Mouse (Mus musculus) forebrain, embryonic 11.5 days (tissue): ENCODE results near the gene Hspa1a. TPM values are rescaled to one million over a fixed set of nuclear protein-coding genes. Genes with fewer than 3 reads are reported as not detected.
A peak's percentile ranks its signal among the peaks of the same experiment; 100 is the strongest.
"Not testable (repeated sequence)": the region's sequence is repeated elsewhere in the genome, so short reads cannot be mapped to it uniquely, and the experiment has no call there.

ENCODE experiments used
- ATAC-seq: fragments of 200-750 bp; cut with Nextera tagmentation; replicated peaks from 2 replicates; pipeline ENCODE4 v1.8.0; 2017; ENCODE audit warnings: moderate TSS enrichment; ENCODE audit not compliant: low FRiP score
- DNase-seq: peaks from one replicate; pipeline ENCODE4 v3.0.0-alpha.2; 2017; ENCODE audit warnings: low spot score
- H3K27ac ChIP-seq: fragments of 300-500 bp; sonication (generic); 2 replicates; pipeline ENCODE4 v1.5.1; 2014; ENCODE audit warnings: low read depth, low read length
- H3K27me3 ChIP-seq: fragments of 300-500 bp; sonication (generic); 2 replicates; pipeline ENCODE4 v1.6.1; 2014; ENCODE audit warnings: mild to moderate bottlenecking, low read length, mixed read lengths; ENCODE audit not compliant: control insufficient read depth, insufficient read depth
- H3K36me3 ChIP-seq: fragments of 300-500 bp; sonication (generic); 2 replicates; pipeline ENCODE4 v1.6.1; 2014; ENCODE audit warnings: mild to moderate bottlenecking, low read length, moderate library complexity, mixed read lengths; ENCODE audit not compliant: control insufficient read depth, insufficient read depth
- H3K4me1 ChIP-seq: fragments of 300-500 bp; sonication (generic); replicated peaks from 2 replicates; pipeline ENCODE4 v1.6.1; 2014; ENCODE audit warnings: low read length, mixed read lengths; ENCODE audit not compliant: control insufficient read depth, insufficient read depth
- H3K4me2 ChIP-seq: fragments of 300-500 bp; sonication (generic); 2 replicates; pipeline ENCODE4 v1.6.1; 2014; ENCODE audit warnings: low read depth, mild to moderate bottlenecking, low read length, moderate library complexity, mixed read lengths; ENCODE audit not compliant: severe bottlenecking
- H3K4me3 ChIP-seq: fragments of 300-500 bp; sonication (generic); 2 replicates; pipeline ENCODE4 v1.5.1; 2014; ENCODE audit warnings: low read depth, low read length
- H3K9ac ChIP-seq: fragments of 300-500 bp; sonication (generic); 2 replicates; pipeline ENCODE4 v1.6.1; 2014; ENCODE audit warnings: low read length
- H3K9me3 ChIP-seq: fragments of 300-500 bp; sonication (generic); 2 replicates; pipeline ENCODE4 v1.6.1; 2016; ENCODE audit warnings: low read length, mixed read lengths; ENCODE audit not compliant: control insufficient read depth
- WGBS: fragments of 180-500 bp; shearing (Covaris S2); extraction: QIAGEN DNeasy Blood & Tissue Kit; methylation state at CpG from one replicate; pipeline ENCODE4 v1.1.7; 2014; 5-methylcytosine and 5-hydroxymethylcytosine counted together
- polyA plus RNA-seq: library from polyadenylated mRNA; unstranded; fragments of >200 nt; fragmentation: Nextera tagmentation; extraction: Ambion mirVana; gene quantifications from 2 replicates; pipeline ENCODE4 v1.2.1, GENCODE M21; 2014

Hspa1a gene
- polyA plus RNA-seq, 1 experiment from 2014 or later, result 1.6 TPM

DNA sequence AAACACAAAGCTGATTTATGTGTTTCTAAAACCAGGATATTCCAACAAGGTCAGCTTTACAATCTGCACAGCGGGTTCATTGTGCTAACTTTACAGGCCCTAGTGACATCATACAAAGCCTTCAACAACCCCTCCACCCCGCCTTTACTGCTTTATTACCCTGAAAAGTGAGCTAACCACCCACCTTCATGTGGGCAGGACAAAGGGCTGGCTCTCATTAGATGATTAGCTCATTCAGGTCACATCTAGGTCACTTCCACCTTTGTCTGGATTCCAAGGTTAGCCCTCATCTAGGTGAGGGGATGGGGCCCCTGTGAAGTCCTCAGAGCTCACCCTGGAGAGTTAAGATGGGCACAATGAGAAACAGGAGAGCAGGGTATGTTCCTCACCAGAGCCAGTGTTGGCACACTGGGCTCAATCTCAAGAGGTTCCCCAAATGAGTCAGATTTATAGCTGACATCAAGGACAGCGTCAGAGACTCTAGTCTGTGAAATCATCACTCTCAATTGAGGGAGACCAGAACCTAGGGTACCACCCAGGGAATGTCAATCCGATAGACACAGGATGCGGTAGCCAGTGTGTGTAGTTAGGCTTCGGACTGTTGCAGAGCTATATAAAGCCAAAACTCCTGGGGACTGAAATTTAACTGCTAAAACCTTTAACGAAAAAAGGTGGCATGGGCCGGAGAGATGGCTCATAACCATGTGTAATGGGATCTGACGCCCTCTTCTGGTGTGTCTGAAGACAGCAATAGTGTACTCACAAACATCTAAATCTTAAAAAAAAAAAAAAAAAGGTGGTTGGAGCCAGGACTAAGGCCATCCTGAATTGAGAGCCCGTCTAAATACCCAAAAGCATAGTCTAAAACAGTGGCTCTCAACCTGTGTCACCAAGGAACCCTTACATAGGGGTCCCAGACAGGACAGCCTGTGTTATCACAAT is 21.2 kb downstream of the Hspa1a start:
- ATAC-seq, result no peak
- H3K9ac ChIP-seq, result peak overlapping the region; percentile 100
- no peaks in the 10 kb centered on the region for H3K9me3 ChIP-seq
- H3K4me2 ChIP-seq, result peak overlapping the region; percentile 97
- H3K4me3 ChIP-seq, result peak overlapping the region; percentile 99
- H3K27me3 ChIP-seq, result peaks cover 3% of the 10 kb centered on the region; the same call in 1 of the 2 replicates
- DNase-seq, result no peak
- 31% methylated on average over 10 of the region's 10 CpGs for WGBS
- H3K4me1 ChIP-seq, result peaks cover 6% of the 10 kb centered on the region; the same call in 1 of the 2 replicates
- H3K27ac ChIP-seq, result peak overlapping the region; percentile 93
- peaks cover 11% of the 10 kb centered on the region; the same call in 1 of the 2 replicates for H3K36me3 ChIP-seq

DNA sequence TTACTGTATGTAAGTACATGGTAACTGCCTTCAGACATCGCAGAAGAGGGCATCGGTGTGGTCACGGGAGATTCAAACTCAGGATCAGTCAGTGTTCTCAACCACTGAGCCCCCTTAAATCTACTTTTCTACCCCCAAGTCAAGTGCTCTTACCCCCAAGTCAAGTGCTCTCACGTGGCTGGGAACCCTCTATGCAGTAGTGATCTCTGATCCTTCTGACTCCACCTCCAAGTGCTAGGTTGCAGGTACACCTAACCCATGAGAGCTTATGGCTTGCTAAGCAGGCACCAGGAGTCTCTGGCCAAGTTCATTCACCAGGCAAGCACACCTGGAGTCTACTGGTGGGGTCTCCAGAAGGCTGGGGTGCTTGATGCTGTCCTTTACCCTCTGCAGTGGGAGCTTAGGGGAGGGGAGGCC is 22.4 kb downstream of the Hspa1a start:
- Histone ChIP-seq H3K36me3 (peaks cover 11% of the 10 kb centered on the region; the same call in 1 of the 2 replicates), H3K9me3 (no peaks in the 10 kb centered on the region), H3K27me3 (no peaks in the 10 kb centered on the region), H3K27ac (no peak overlapping the region), H3K4me1 (peaks cover 6% of the 10 kb centered on the region; the same call in 1 of the 2 replicates), H3K9ac (peak overlapping the region; percentile 23; the same call in 1 of the 2 replicates), H3K4me3 (0 out of 2 replicates have a peak overlapping the region, but pooled peaks have one; percentile 99), H3K4me2 (no peak overlapping the region)
- WGBS, result 35% methylated on average over 4 of the region's 4 CpGs
- DNase-seq, result peak; percentile 62
- no peak for ATAC-seq

DNA sequence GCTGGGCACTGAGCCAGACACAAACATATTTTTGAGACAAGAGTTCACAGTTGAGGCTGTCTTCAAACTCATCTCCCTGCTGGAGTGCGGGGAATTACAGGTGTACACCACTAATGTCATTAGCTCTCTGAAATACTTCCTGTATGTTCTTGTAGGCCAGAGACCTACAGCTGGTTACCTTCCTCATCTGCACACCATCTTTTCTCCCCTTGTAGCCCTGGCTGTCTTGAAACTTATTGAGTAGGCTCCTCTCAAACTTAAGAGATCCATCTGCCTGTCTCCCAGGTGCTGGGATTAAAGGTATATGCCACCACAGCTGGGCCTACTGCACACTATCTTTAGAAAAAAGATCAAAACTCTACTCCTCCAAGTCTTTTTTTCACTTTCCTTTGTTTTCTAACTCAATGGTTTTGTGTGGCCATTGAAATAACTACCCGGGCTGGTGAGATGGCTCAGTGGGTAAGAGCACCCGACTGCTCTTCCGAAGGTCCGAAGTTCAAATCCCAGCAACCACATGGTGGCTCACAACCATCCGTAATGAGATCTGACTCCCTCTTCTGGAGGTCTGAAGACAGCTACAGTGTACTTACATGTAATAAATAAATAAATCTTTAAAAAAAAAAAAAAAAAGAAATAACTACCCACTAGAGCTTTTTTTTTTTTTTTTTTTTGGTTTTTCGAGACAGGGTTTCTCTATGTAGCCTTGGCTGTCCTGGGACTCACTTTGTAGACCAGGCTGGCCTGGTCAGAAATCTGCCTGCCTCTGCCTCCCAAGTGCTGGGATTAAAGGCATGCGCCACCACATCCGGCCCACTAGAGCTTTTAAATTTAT is 23.0 kb downstream of the Hspa1a start:
- DNase-seq, H3K9ac ChIP-seq, H3K4me3 ChIP-seq, H3K4me2 ChIP-seq, H3K27ac ChIP-seq, ATAC-seq, H3K4me1 ChIP-seq, H3K9me3 ChIP-seq, H3K27me3 ChIP-seq: not testable (repeated sequence)
- WGBS, result 65% methylated on average over 9 of the region's 9 CpGs
- H3K36me3 ChIP-seq, result peaks cover 11% of the 10 kb centered on the region; the same call in 1 of the 2 replicates

DNA sequence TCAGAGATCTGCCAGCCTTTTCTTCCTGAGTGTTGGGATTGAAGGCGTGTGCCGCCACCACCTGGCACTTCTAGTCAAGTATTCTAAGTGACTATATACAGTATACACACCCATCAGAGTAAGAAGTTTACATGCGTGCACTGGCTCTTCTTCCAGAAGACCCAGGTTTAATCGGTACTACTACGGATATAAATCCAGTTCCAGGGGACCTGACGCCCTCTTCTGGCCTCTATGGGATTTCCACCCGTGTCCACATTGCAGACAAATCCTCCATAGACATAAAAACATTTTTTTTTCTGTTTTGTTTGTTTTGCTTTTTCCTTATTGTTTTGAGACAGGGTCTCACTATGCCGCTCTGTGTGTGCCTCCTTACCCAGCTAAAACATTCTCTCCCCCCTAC is 24.4 kb downstream of the Hspa1a start:
- peaks cover 6% of the 10 kb centered on the region; the same call in 1 of the 2 replicates for H3K4me1 ChIP-seq
- 33% methylated on average over 8 of the region's 8 CpGs for WGBS
- H3K4me2 ChIP-seq, result no peak overlapping the region
- H3K27ac ChIP-seq, result no peak overlapping the region
- H3K9me3 ChIP-seq, result no peaks in the 10 kb centered on the region
- H3K4me3 ChIP-seq, result no peak overlapping the region
- H3K27me3 ChIP-seq, result no peaks in the 10 kb centered on the region
- DNase-seq (no peak), ATAC-seq (no peak)
- H3K9ac ChIP-seq, result no peak overlapping the region
- peaks cover 11% of the 10 kb centered on the region; the same call in 1 of the 2 replicates for H3K36me3 ChIP-seq

DNA sequence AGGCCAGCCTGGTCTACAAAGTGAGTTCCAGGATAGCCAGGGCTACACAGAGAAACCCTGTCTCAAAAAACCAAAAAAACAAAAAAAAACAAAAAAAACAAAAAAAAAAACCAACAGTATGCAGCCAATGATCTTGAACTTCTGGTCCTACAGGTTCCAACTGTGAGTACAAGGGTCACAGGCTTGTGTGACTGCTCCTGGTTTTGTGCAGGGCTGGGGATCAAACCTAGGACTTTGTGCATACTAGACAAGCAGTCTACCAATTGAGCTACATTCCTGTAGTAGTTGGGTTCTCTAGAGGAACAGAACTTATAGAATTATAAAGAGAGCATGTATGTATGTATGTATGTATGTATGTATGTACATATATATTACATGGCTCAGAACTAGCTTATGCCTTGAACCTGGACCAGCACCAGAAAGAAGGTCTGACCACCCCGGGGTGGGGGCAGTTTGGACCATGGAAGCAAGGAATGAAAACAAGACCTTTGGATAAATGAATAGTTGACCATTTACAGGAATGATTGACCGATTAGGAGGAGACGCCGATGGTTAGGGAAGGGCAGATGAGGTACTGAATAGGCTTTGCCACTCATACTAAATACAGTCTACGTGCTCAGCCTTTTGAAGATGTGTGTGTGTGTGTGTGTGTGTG is 25.3 kb downstream of the Hspa1a start:
- H3K4me1 ChIP-seq, result peaks cover 6% of the 10 kb centered on the region; the same call in 1 of the 2 replicates
- WGBS, result 87% methylated on average over 5 of the region's 5 CpGs
- no peaks in the 10 kb centered on the region for H3K27me3 ChIP-seq
- peaks cover 11% of the 10 kb centered on the region; the same call in 1 of the 2 replicates for H3K36me3 ChIP-seq
- H3K4me3 ChIP-seq, result no peak overlapping the region
- H3K27ac ChIP-seq, result no peak overlapping the region
- no peak overlapping the region for H3K9ac ChIP-seq
- no peak for ATAC-seq
- H3K4me2 ChIP-seq, result no peak overlapping the region
- no peaks in the 10 kb centered on the region for H3K9me3 ChIP-seq
- no peak for DNase-seq

DNA sequence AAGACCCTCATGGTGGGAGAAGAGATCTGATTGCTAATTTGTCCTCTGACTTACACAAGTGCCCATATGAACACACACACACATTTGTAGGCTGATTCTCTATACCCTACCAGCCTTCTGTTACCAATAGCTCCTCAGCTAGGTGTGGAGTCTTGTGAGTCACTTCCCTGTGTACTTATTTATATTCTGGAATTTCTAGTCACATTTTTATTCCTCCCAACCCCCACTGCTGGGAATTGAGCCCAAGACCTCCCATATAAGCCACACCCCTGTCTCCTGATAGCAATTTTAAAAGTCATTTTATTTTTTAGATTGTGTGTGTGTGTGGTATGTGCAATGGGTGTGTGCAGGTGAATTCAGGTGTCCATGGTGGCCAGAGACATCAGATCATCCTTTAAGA is 27.6 kb downstream of the Hspa1a start:
- Histone ChIP-seq H3K9ac (no peak overlapping the region), H3K4me1 (no peaks in the 10 kb centered on the region), H3K36me3 (peaks cover under 1% of the 10 kb centered on the region; the same call in 1 of the 2 replicates), H3K27ac (no peak overlapping the region), H3K9me3 (no peaks in the 10 kb centered on the region), H3K4me3 (no peak overlapping the region), H3K4me2 (no peak overlapping the region), H3K27me3 (no peaks in the 10 kb centered on the region)
- no peak for ATAC-seq
- no peak for DNase-seq

DNA sequence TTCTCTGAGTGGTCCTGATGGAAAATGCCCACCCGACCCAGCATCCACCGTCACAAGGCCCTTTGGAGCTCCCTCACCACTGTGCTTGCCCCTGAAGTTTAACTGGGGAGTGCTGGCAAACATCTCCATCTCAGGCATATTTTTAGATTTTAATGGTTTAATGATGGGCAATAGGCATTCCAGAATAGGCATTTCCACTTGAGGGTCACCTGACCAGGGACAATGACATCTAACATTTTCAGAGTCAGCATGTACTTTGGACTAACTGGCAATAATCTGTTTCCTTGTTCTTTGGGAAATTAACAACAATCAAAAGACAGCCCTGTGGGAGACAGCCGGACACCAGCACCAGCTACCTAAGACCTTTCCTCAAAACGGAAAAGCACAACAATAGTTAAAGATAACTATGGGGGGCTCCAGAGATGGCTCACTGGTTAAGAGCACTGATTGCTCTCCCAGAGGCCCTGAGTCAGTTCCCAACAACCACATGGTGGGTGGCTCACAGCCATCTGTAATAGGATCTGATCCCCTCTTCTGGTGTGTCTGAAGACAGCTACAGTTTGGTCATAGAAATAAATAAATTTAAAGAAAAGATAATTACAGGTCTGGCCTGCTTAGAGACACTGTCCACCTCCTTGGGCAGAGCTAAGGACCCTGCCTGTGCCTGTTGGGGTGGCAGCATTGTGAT is 28.7 kb downstream of the Hspa1a start:
- DNase-seq, result no peak
- no peaks in the 10 kb centered on the region for H3K4me1 ChIP-seq
- H3K9ac ChIP-seq, result no peak overlapping the region; the same call in 1 of the 2 replicates
- WGBS, result 88% methylated on average over 4 of the region's 4 CpGs
- H3K4me3 ChIP-seq, result no peak overlapping the region
- ATAC-seq, result no peak
- no peak overlapping the region for H3K27ac ChIP-seq
- no peaks in the 10 kb centered on the region for H3K27me3 ChIP-seq
- no peaks in the 10 kb centered on the region for H3K9me3 ChIP-seq
- no peak overlapping the region for H3K4me2 ChIP-seq
- H3K36me3 ChIP-seq, result no peaks in the 10 kb centered on the region
